Mouse (Mus musculus): ENCODE results near the gene Kpna7.

- TF ChIP-seq CTCF (IDR thresholded peaks at IDR 0.05; ENCODE audit: low read depth) (no peak), EP300 (optimal IDR thresholded peaks at IDR 0.05) (no peak)
These were observed 93.3 kb downstream of the Kpna7 start for GRCm38 (mm10) chr5:144990481-144990880.
